Mouse (Mus musculus): ENCODE measurements at regions not wholly inside any gene's neighbourhood (a gene's known extent, or its start where the extent isn't known, plus 50 kb on each side); places are given as distances from the start of the nearest gene placed in this dataset.

- peak; percentile 96 for DNase-seq (ENCODE audit: low spot score, missing footprints)
- Histone ChIP-seq H3K27ac (ENCODE audit: low read depth, low read length) (peak overlapping the region; percentile 95), H3K4me3 (ENCODE audit: low read depth, low read length) (peak overlapping the region; percentile 35), H3K4me1 (ENCODE audit: control insufficient read depth, insufficient read depth, low read length) (peaks cover 67% of the 10 kb centered on the region), H3K36me3 (ENCODE audit: control insufficient read depth, insufficient read depth, low read length) (no peaks in the 10 kb centered on the region), H3K27me3 (ENCODE audit: control insufficient read depth, insufficient read depth, low read length) (no peaks in the 10 kb centered on the region), H3K4me2 (peak overlapping the region; percentile 75), H3K9me3 (ENCODE audit: control insufficient read depth, low read length) (no peaks in the 10 kb centered on the region), H3K9ac (ENCODE audit: low read length) (peak overlapping the region; percentile 84)
- under 1% methylated on average over 60 of the region's 63 CpGs for WGBS
- ATAC-seq (ENCODE audit: low FRiP score) = peak; percentile 82
Observed at GRCm38 (mm10) chr2:30711853-30712498, 91.5 kb downstream of the 1700001O22Rik start.

GRCm38 (mm10) chr2:30711476-30711852 lies 92.0 kb downstream of the 1700001O22Rik start:
- WGBS = 9% methylated on average over 14 of the region's 15 CpGs
- H3K4me1 ChIP-seq (ENCODE audit: control insufficient read depth, insufficient read depth, low read length) = peaks cover 64% of the 10 kb centered on the region
- H3K36me3 ChIP-seq (ENCODE audit: control insufficient read depth, insufficient read depth, low read length) = no peaks in the 10 kb centered on the region
- H3K27ac ChIP-seq (ENCODE audit: low read depth, low read length) = peak overlapping the region; percentile 95
- H3K9ac ChIP-seq (ENCODE audit: low read length) = peak overlapping the region; percentile 84
- no peaks in the 10 kb centered on the region for H3K9me3 ChIP-seq (ENCODE audit: control insufficient read depth, low read length)
- H3K27me3 ChIP-seq (ENCODE audit: control insufficient read depth, insufficient read depth, low read length) = no peaks in the 10 kb centered on the region
- H3K4me3 ChIP-seq (ENCODE audit: low read depth, low read length) = peak overlapping the region; percentile 35
- peak overlapping the region; percentile 75 for H3K4me2 ChIP-seq
- DNase-seq (ENCODE audit: low spot score, missing footprints) = peak; percentile 93
- peak; percentile 67 for ATAC-seq (ENCODE audit: low FRiP score)

- Histone ChIP-seq H3K4me2 (peak overlapping the region; percentile 75; the same call in 1 of the 2 replicates), H3K27me3 (ENCODE audit: control insufficient read depth, insufficient read depth, low read length) (no peaks in the 10 kb centered on the region), H3K27ac (ENCODE audit: low read depth, low read length) (peak overlapping the region; percentile 95), H3K4me3 (ENCODE audit: low read depth, low read length) (no peak overlapping the region), H3K9ac (ENCODE audit: low read length) (no peak overlapping the region), H3K9me3 (ENCODE audit: control insufficient read depth, low read length) (no peaks in the 10 kb centered on the region), H3K4me1 (ENCODE audit: control insufficient read depth, insufficient read depth, low read length) (peaks cover 60% of the 10 kb centered on the region), H3K36me3 (ENCODE audit: control insufficient read depth, insufficient read depth, low read length) (no peaks in the 10 kb centered on the region)
- ATAC-seq (ENCODE audit: low FRiP score) (no peak), DNase-seq (ENCODE audit: low spot score, missing footprints) (no peak)
- 96% methylated on average over 7 of the region's 7 CpGs for WGBS
Observed at GRCm38 (mm10) chr2:30710895-30711294, 92.6 kb downstream of the 1700001O22Rik start.

GRCm38 (mm10) chr2:30709386-30709884 lies 94.0 kb downstream of the 1700001O22Rik start:
- peak overlapping the region; percentile 98 for H3K27ac ChIP-seq (ENCODE audit: low read depth, low read length)
- peak overlapping the region; percentile 3; the same call in 1 of the 2 replicates for H3K9ac ChIP-seq (ENCODE audit: low read length)
- H3K27me3 ChIP-seq (ENCODE audit: control insufficient read depth, insufficient read depth, low read length) = no peaks in the 10 kb centered on the region
- H3K4me3 ChIP-seq (ENCODE audit: low read depth, low read length) = no peak overlapping the region
- no peaks in the 10 kb centered on the region for H3K36me3 ChIP-seq (ENCODE audit: control insufficient read depth, insufficient read depth, low read length)
- peaks cover 2% of the 10 kb centered on the region; the same call in 1 of the 2 replicates for H3K9me3 ChIP-seq (ENCODE audit: control insufficient read depth, low read length)
- 43% methylated on average over 3 of the region's 3 CpGs for WGBS
- H3K4me2 ChIP-seq = no peak overlapping the region
- DNase-seq (ENCODE audit: low spot score, missing footprints) = peak; percentile 84
- peaks cover 57% of the 10 kb centered on the region for H3K4me1 ChIP-seq (ENCODE audit: control insufficient read depth, insufficient read depth, low read length)
- no peak for ATAC-seq (ENCODE audit: low FRiP score)

- Histone ChIP-seq H3K36me3 (ENCODE audit: control insufficient read depth, insufficient read depth, low read length) (no peaks in the 10 kb centered on the region), H3K9ac (ENCODE audit: low read length) (peak overlapping the region; percentile 87), H3K4me3 (ENCODE audit: low read depth, low read length) (no peak overlapping the region), H3K4me2 (no peak overlapping the region), H3K9me3 (ENCODE audit: control insufficient read depth, low read length) (peaks cover 5% of the 10 kb centered on the region; the same call in 1 of the 2 replicates), H3K4me1 (ENCODE audit: control insufficient read depth, insufficient read depth, low read length) (peaks cover 57% of the 10 kb centered on the region), H3K27ac (ENCODE audit: low read depth, low read length) (peak overlapping the region; percentile 98), H3K27me3 (ENCODE audit: control insufficient read depth, insufficient read depth, low read length) (no peaks in the 10 kb centered on the region)
- WGBS = 57% methylated on average over 4 of the region's 4 CpGs
- DNase-seq (ENCODE audit: low spot score, missing footprints) (peak; percentile 88), ATAC-seq (ENCODE audit: low FRiP score) (no peak)
Observed at GRCm38 (mm10) chr2:30708762-30709385, 94.6 kb downstream of the 1700001O22Rik start.

GRCm38 (mm10) chr2:30708001-30708683 lies 95.3 kb downstream of the 1700001O22Rik start:
- peak overlapping the region; percentile 51 for H3K4me2 ChIP-seq
- H3K4me1 ChIP-seq (ENCODE audit: control insufficient read depth, insufficient read depth, low read length) = peaks cover 53% of the 10 kb centered on the region
- H3K27me3 ChIP-seq (ENCODE audit: control insufficient read depth, insufficient read depth, low read length) = no peaks in the 10 kb centered on the region
- peaks cover 5% of the 10 kb centered on the region; the same call in 1 of the 2 replicates for H3K9me3 ChIP-seq (ENCODE audit: control insufficient read depth, low read length)
- H3K4me3 ChIP-seq (ENCODE audit: low read depth, low read length) = peak overlapping the region; percentile 27
- H3K36me3 ChIP-seq (ENCODE audit: control insufficient read depth, insufficient read depth, low read length) = no peaks in the 10 kb centered on the region
- WGBS = 0% methylated on average over 36 of the region's 48 CpGs
- H3K27ac ChIP-seq (ENCODE audit: low read depth, low read length) = peak overlapping the region; percentile 98
- ATAC-seq (ENCODE audit: low FRiP score) (peak; percentile 58), DNase-seq (ENCODE audit: low spot score, missing footprints) (peak; percentile 96)
- H3K9ac ChIP-seq (ENCODE audit: low read length) = peak overlapping the region; percentile 87

- ATAC-seq (ENCODE audit: low FRiP score) = no peak
- peaks cover 48% of the 10 kb centered on the region for H3K4me1 ChIP-seq (ENCODE audit: control insufficient read depth, insufficient read depth, low read length)
Observed at GRCm38 (mm10) chr2:30707099-30708000, 96.1 kb downstream of the 1700001O22Rik start.

GRCm38 (mm10) chr2:30706036-30706435 lies 97.4 kb downstream of the 1700001O22Rik start:
- WGBS = 70% methylated on average over 5 of the region's 5 CpGs

More at GRCm38 (mm10) chr2:30707099-30708000, 96.1 kb downstream of the 1700001O22Rik start:
- Histone ChIP-seq H3K9me3 (ENCODE audit: control insufficient read depth, low read length) (peaks cover 5% of the 10 kb centered on the region; the same call in 1 of the 2 replicates), H3K9ac (ENCODE audit: low read length) (peak overlapping the region; percentile 87), H3K27ac (ENCODE audit: low read depth, low read length) (peak overlapping the region; percentile 98), H3K36me3 (ENCODE audit: control insufficient read depth, insufficient read depth, low read length) (no peaks in the 10 kb centered on the region), H3K4me3 (ENCODE audit: low read depth, low read length) (peak overlapping the region; percentile 27), H3K27me3 (ENCODE audit: control insufficient read depth, insufficient read depth, low read length) (no peaks in the 10 kb centered on the region), H3K4me2 (peak overlapping the region; percentile 51)
- peak; percentile 93 for DNase-seq (ENCODE audit: low spot score, missing footprints)
- 3% methylated on average over 42 of the region's 44 CpGs for WGBS

More at GRCm38 (mm10) chr2:30706036-30706435, 97.4 kb downstream of the 1700001O22Rik start:
- Histone ChIP-seq H3K4me3 (ENCODE audit: low read depth, low read length) (no peak overlapping the region), H3K27ac (ENCODE audit: low read depth, low read length) (peak overlapping the region; percentile 11; the same call in 1 of the 2 replicates), H3K27me3 (ENCODE audit: control insufficient read depth, insufficient read depth, low read length) (no peaks in the 10 kb centered on the region), H3K4me1 (ENCODE audit: control insufficient read depth, insufficient read depth, low read length) (peaks cover 40% of the 10 kb centered on the region), H3K4me2 (no peak overlapping the region), H3K9me3 (ENCODE audit: control insufficient read depth, low read length) (peaks cover 5% of the 10 kb centered on the region; the same call in 1 of the 2 replicates), H3K9ac (ENCODE audit: low read length) (no peak overlapping the region), H3K36me3 (ENCODE audit: control insufficient read depth, insufficient read depth, low read length) (no peaks in the 10 kb centered on the region)
- DNase-seq (ENCODE audit: low spot score, missing footprints) (no peak), ATAC-seq (ENCODE audit: low FRiP score) (no peak)
